Comparison of ENCODE assay signal across 8 mouse cellular contexts in the genomic region with DNA sequence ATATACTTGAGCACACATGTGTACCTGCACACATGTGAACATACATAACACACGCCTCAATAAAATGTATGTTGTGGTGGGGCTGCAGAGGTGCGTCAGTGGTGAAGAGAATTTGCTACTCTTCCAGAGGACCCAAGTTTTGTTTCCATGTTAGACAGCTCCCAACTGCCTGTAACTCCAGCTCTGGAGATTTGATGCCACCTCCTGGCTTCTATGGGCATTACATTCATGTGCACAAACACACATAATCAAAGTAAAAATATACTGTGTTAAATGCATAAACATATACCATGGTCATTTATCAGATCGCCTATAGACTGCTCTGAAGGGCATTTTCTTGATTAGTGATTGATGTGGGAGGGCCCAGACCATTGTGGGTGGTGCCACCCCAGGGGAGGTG. TPM values are rescaled to one million over a fixed set of nuclear protein-coding genes. Genes with fewer than 3 reads are reported as not detected.
A peak's percentile ranks its signal among the peaks of the same experiment; 100 is the strongest.
DNase-seq lines count a peak whose midpoint lies in the region; ATAC-seq and TF ChIP-seq lines count a peak whose summit lies in the region.

No protein-coding gene starts in this region.

- no peak overlapping the region for H3K4me3 ChIP-seq in liver, embryonic 14.5 days (ENCODE audit: insufficient read depth in 1 of 2, low read depth in 2 of 2, low read length in 2 of 2)

- H3K4me2 ChIP-seq in liver, embryonic 14.5 days (ENCODE audit: low read depth), result no peak overlapping the region

- peaks cover 10 to 14% of the 10 kb centered on the region in 2 experiments; a peak in 3 of 4 replicates for H3K4me1 ChIP-seq in liver, embryonic 14.5 days (replicated peaks; ENCODE audit: control insufficient read depth in 2 of 2, insufficient read depth in 2 of 2, low read length in 1 of 2)

- no peak overlapping the region for H3K27ac ChIP-seq in liver, embryonic 14.5 days

- peak; percentile 91 for TF ChIP-seq CTCF in liver, embryonic 14.5 days (IDR thresholded peaks at IDR 0.05; ENCODE audit: low read depth)

- ATAC-seq in frontal cortex, adult (ENCODE audit: low TSS enrichment), result 0 out of 2 replicates have a peak, but pooled peaks have one; percentile 32
- no peak for ATAC-seq in liver, embryonic 14.5 days (ENCODE audit: insufficient read depth)
- ATAC-seq in activated CD4-positive, CD25-positive, alpha-beta regulatory T cell, adult 4 months, result no peak

- peak; percentile 15 for DNase-seq in 3134 (ENCODE audit: extremely low read depth, insufficient read length, low spot score)
- peak; percentile 50 for DNase-seq in CD4-positive helper T cell, adult 2 months (ENCODE audit: low read depth, low spot score)
- peak; percentile 57 for DNase-seq in c-Kit-positive CD71-negative TER-119-negative erythroid progenitor cells, embryonic 14.5 days (ENCODE audit: low read depth)
- DNase-seq in kidney, postnatal 14 days, result peak; percentile 70
- DNase-seq in liver, embryonic 14.5 days (ENCODE audit: low read depth in 3 of 3, low spot score in 3 of 3), result peak; percentile 56 to 67 (median 59)
- DNase-seq in retina, postnatal 7 days (ENCODE audit: low read depth, low spot score), result peak; percentile 39

- H3K27me3 ChIP-seq in liver, embryonic 14.5 days (ENCODE audit: control insufficient read depth, insufficient read depth, low read length), result no peaks in the 10 kb centered on the region

- TF ChIP-seq EP300 in liver, embryonic 14.5 days (IDR thresholded peaks at IDR 0.05; ENCODE audit: low read depth), result peak; percentile 17; the same call in 1 of the 2 replicates

- no peaks in the 10 kb centered on the region for H3K9me3 ChIP-seq in liver, embryonic 14.5 days (ENCODE audit: control insufficient read depth, low read length)

- WGBS in liver, embryonic 14.5 days (ENCODE audit: insufficient replicate concordance), result 22% methylated on average over 3 of the region's 3 CpGs

- peaks cover 6% of the 10 kb centered on the region for H3K36me3 ChIP-seq in liver, embryonic 14.5 days (replicated peaks; ENCODE audit: control insufficient read depth, insufficient read depth, low read depth)

- no peak overlapping the region for H3K9ac ChIP-seq in liver, embryonic 14.5 days (replicated peaks)

RNA-seq across cellular contexts. Expression of a gene that starts 2.2 kb away (rescaled TPM):
- polyA plus RNA-seq in liver, embryonic 14.5 days (2012; rRNA removed), result 32.4 and 42.2 TPM in 2 replicates
- polyA plus RNA-seq in liver, embryonic 14.5 days (2014; fragmentation: Nextera tagmentation; extraction: Ambion mirVana), result 43.0 and 43.4 TPM in 2 replicates
- under 1 TPM in 1 of 2 experiments, not detected in 1; 0.93 TPM for polyA plus RNA-seq in activated CD4-positive, CD25-positive, alpha-beta regulatory T cell, adult 4 months (2017; shearing (Covaris generic))

RNA-seq across cellular contexts. Expression of a gene that starts 2.3 kb away (rescaled TPM):
- polyA plus RNA-seq in liver, embryonic 14.5 days (2012; rRNA removed), result 25.9 and 43.3 TPM in 2 replicates
- 36.4 and 42.5 TPM in 2 replicates for polyA plus RNA-seq in liver, embryonic 14.5 days (2014; fragmentation: Nextera tagmentation; extraction: Ambion mirVana)
- 10 to 100 TPM; 26.2 to 30.4 TPM for polyA plus RNA-seq in activated CD4-positive, CD25-positive, alpha-beta regulatory T cell, adult 4 months (2017; shearing (Covaris generic))

Comparison
In these comparisons a context has a peak if more than half of its experiments do, and no peak if none do; other contexts are left out.
1. DNase-seq: peak in every context shown above with its lines; median percentile 70 in kidney, postnatal 14 days; 59 in liver, embryonic 14.5 days; 57 in c-Kit-positive CD71-negative TER-119-negative erythroid progenitor cells, embryonic 14.5 days; 50 in CD4-positive helper T cell, adult 2 months; 39 in retina, postnatal 7 days; 15 in 3134.
2. RNA of a gene that starts 2.2 kb away (polyA plus RNA-seq): 32.4 to 43.4 TPM in liver, embryonic 14.5 days; 0.93 TPM in activated CD4-positive, CD25-positive, alpha-beta regulatory T cell, adult 4 months; every median in the first group is over 10 times any median in the second.